Mouse (Mus musculus) gastrocnemius, adult 2 months (tissue): Measurements from ENCODE around the gene Arhgef38. TPM values are rescaled to one million over a fixed set of nuclear protein-coding genes. Genes with fewer than 3 reads are reported as not detected.

ENCODE experiments used
- DNase-seq: peaks from one replicate; pipeline ENCODE4 v3.0.0; 2022
- H3K27ac ChIP-seq: fragments of 200-600 bp; 2 replicates; pipeline ENCODE4 v1.8.1; 2022; ENCODE audit warnings: mild to moderate bottlenecking
- H3K4me3 ChIP-seq: fragments of 200-600 bp; 2 replicates; pipeline ENCODE4 v1.8.1; 2022; ENCODE audit warnings: mild to moderate bottlenecking, moderate library complexity
- CTCF ChIP-seq: fragments of 200-600 bp; IDR thresholded peaks from 2 replicates; pipeline ENCODE4 v1.8.1; 2022; ENCODE audit warnings: antibody characterized with exemption, mild to moderate bottlenecking, moderate library complexity
- intact Hi-C: fragments of 180-260 bp; cut with DNase I; formaldehyde crosslinking; loops from one replicate; pipeline ENCODE4 v1.15.1; 2025
- total RNA-seq, 2 experiments: library from RNA; stranded (reverse); gene quantifications; 2 replicates each; pipeline ENCODE4 v1.2.3; 2021

The Arhgef38 gene
- total RNA-seq, 2 experiments from 2014 or later, result not detected

- intact Hi-C loops, result no loop called here
Observed at GRCm38 (mm10) chr3:133154683-133155082, 80.1 kb downstream of the Arhgef38 start.

GRCm38 (mm10) chr3:133153629-133154028, 81.1 kb downstream of the Arhgef38 start:
- intact Hi-C loops, result no loop called here
- DNase-seq, result no peak
- H3K4me3 ChIP-seq, result no peak overlapping the region
- no peak for TF ChIP-seq CTCF
- no peak overlapping the region for H3K27ac ChIP-seq

More at GRCm38 (mm10) chr3:133154683-133155082, 80.1 kb downstream of the Arhgef38 start:
- TF ChIP-seq CTCF, result no peak
- no peak overlapping the region for H3K4me3 ChIP-seq
- H3K27ac ChIP-seq, result no peak overlapping the region
- DNase-seq, result no peak

GRCm38 (mm10) chr3:133152831-133153230, 81.9 kb downstream of the Arhgef38 start:
- no peak for DNase-seq
- Histone ChIP-seq H3K27ac (no peak overlapping the region), H3K4me3 (no peak overlapping the region)
- TF ChIP-seq CTCF, result no peak
- intact Hi-C loops, result no loop called here

GRCm38 (mm10) chr3:133151629-133152028, 83.1 kb downstream of the Arhgef38 start:
- intact Hi-C loops, result no loop called here
- no peak overlapping the region for H3K4me3 ChIP-seq
- no peak overlapping the region for H3K27ac ChIP-seq
- TF ChIP-seq CTCF, result no peak
- no peak for DNase-seq

GRCm38 (mm10) chr3:133144511-133145147, 90.1 kb downstream of the Arhgef38 start:
- TF ChIP-seq CTCF, result no peak
- intact Hi-C loops, result no loop called here
- H3K27ac ChIP-seq, result no peak overlapping the region
- DNase-seq, result no peak
- H3K4me3 ChIP-seq, result no peak overlapping the region

GRCm38 (mm10) chr3:133141877-133142276, 92.9 kb downstream of the Arhgef38 start:
- TF ChIP-seq CTCF, result no peak
- no peak overlapping the region for H3K27ac ChIP-seq

GRCm38 (mm10) chr3:133132611-133133010, 102.1 kb downstream of the Arhgef38 start:
- intact Hi-C loops, result no loop called here
- DNase-seq, result no peak
- no peak for TF ChIP-seq CTCF
- Histone ChIP-seq H3K4me3 (no peak overlapping the region), H3K27ac (no peak overlapping the region)

More at GRCm38 (mm10) chr3:133141877-133142276, 92.9 kb downstream of the Arhgef38 start:
- intact Hi-C loops, result no loop called here
- DNase-seq, result no peak
- no peak overlapping the region for H3K4me3 ChIP-seq

GRCm38 (mm10) chr3:133131372-133131771, 103.4 kb downstream of the Arhgef38 start:
- no peak overlapping the region for H3K4me3 ChIP-seq
- H3K27ac ChIP-seq, result no peak overlapping the region
- intact Hi-C loops, result no loop called here
- no peak for DNase-seq
- no peak for TF ChIP-seq CTCF

GRCm38 (mm10) chr3:133113281-133113680, 121.5 kb downstream of the Arhgef38 start:
- Histone ChIP-seq H3K27ac (no peak overlapping the region), H3K4me3 (no peak overlapping the region)
- DNase-seq, result no peak
- TF ChIP-seq CTCF, result no peak
- intact Hi-C loops, result no loop called here

- Histone ChIP-seq H3K27ac (no peak overlapping the region), H3K4me3 (no peak overlapping the region)
- peak; percentile 23; the same call in 1 of the 2 replicates for TF ChIP-seq CTCF
- intact Hi-C loops, result no loop called here
- DNase-seq, result no peak
Observed at GRCm38 (mm10) chr3:133111741-133112140, 123.0 kb downstream of the Arhgef38 start.

- intact Hi-C loops, result no loop called here
- no peak overlapping the region for H3K4me3 ChIP-seq
- DNase-seq, result no peak
- no peak overlapping the region for H3K27ac ChIP-seq
- TF ChIP-seq CTCF, result no peak
Observed at GRCm38 (mm10) chr3:133109844-133110243, 124.9 kb downstream of the Arhgef38 start.

- no peak overlapping the region for H3K27ac ChIP-seq
Observed at GRCm38 (mm10) chr3:133108731-133109130, 126.0 kb downstream of the Arhgef38 start.

GRCm38 (mm10) chr3:133104436-133104835, 130.3 kb downstream of the Arhgef38 start:
- H3K4me3 ChIP-seq, result no peak overlapping the region
- no peak overlapping the region for H3K27ac ChIP-seq
- DNase-seq, result no peak
- no peak for TF ChIP-seq CTCF
- intact Hi-C loops, result no loop called here

More at GRCm38 (mm10) chr3:133108731-133109130, 126.0 kb downstream of the Arhgef38 start:
- intact Hi-C loops, result no loop called here
- no peak overlapping the region for H3K4me3 ChIP-seq
- DNase-seq, result no peak
- no peak for TF ChIP-seq CTCF

- Histone ChIP-seq H3K27ac (no peak overlapping the region), H3K4me3 (no peak overlapping the region)
- TF ChIP-seq CTCF, result no peak
- intact Hi-C loops, result no loop called here
- no peak for DNase-seq
Observed at GRCm38 (mm10) chr3:133103768-133104167, 131.0 kb downstream of the Arhgef38 start.
